Mouse (Mus musculus) CH12.LX (cell line): ENCODE measurements around the gene Pdcd1lg2. TPM values are rescaled to one million over a fixed set of nuclear protein-coding genes. Genes with fewer than 3 reads are reported as not detected.

Source experiments
- DNase-seq: peaks from one replicate; pipeline ENCODE4 v3.0.0-alpha.2; 2013; ENCODE audit errors: extremely low read depth
- H3K27ac ChIP-seq: 2 replicates; pipeline ENCODE4 v1.5.1; 2012; ENCODE audit warnings: low read depth, mild to moderate bottlenecking, control low read depth, moderate library complexity; ENCODE audit not compliant: insufficient read depth
- H3K27me3 ChIP-seq: replicated peaks from 2 replicates; pipeline ENCODE3; 2012; ENCODE audit warnings: inconsistent platforms
- H3K36me3 ChIP-seq, 2 experiments: replicated peaks in 1 of 2; 2 replicates each; pipeline versions ENCODE3 to v1.6.1; 2012; ENCODE audit warnings: inconsistent platforms in 1 of 2, low read length in 1 of 2, mild to moderate bottlenecking in 1 of 2, mixed read lengths in 1 of 2, moderate library complexity in 1 of 2; ENCODE audit not compliant: control insufficient read depth in 1 of 2, insufficient read depth in 1 of 2
- H3K4me1 ChIP-seq, 2 experiments: 2 replicates each; pipeline ENCODE4 v1.6.1; 2012; ENCODE audit warnings: inconsistent platforms in 1 of 2, moderate library complexity in 1 of 2; ENCODE audit not compliant: insufficient read depth in 2 of 2, control insufficient read depth in 1 of 2
- H3K4me2 ChIP-seq: 2 replicates; pipeline ENCODE4 v1.6.1; 2012; ENCODE audit warnings: low read depth, mild to moderate bottlenecking, control low read depth; ENCODE audit not compliant: poor library complexity, insufficient read depth, severe bottlenecking
- H3K4me3 ChIP-seq, 3 experiments: fragments of 150-350 bp in 1 of 3; sonication (generic) in 1 of 3; replicated peaks in 1 of 3; 2 replicates each; pipeline versions ENCODE3 to v1.5.1; 2011 to 2012; ENCODE audit warnings: low read depth in 2 of 3, low read length in 2 of 3, mild to moderate bottlenecking in 2 of 3, moderate library complexity in 2 of 3, control low read depth in 1 of 3, improper control_type of control experiment in 1 of 3, inconsistent platforms in 1 of 3, mixed read lengths in 1 of 3; ENCODE audit not compliant: poor library complexity in 1 of 3
- H3K79me2 ChIP-seq: replicated peaks from 2 replicates; pipeline ENCODE4 v1.6.1; 2012; ENCODE audit warnings: mild to moderate bottlenecking, moderate library complexity; ENCODE audit not compliant: control insufficient read depth, poor library complexity, insufficient read depth, severe bottlenecking; ENCODE audit errors: extremely low read depth
- H3K9ac ChIP-seq: 2 replicates; pipeline ENCODE4 v1.6.1; 2012; ENCODE audit warnings: low read depth, mild to moderate bottlenecking, control low read depth, moderate library complexity; ENCODE audit not compliant: insufficient read depth
- H3K9me3 ChIP-seq: replicated peaks from 2 replicates; pipeline ENCODE3; 2012; ENCODE audit warnings: low read length, inconsistent platforms, mixed read lengths
- BHLHE40 ChIP-seq: IDR thresholded peaks from 2 replicates; pipeline ENCODE4 v1.6.1; 2011; ENCODE audit warnings: mild to moderate bottlenecking, low read depth, low read length, improper control_type of control experiment
- CHD1 ChIP-seq: IDR thresholded peaks from 2 replicates; pipeline ENCODE4 v1.6.1; 2012; ENCODE audit warnings: low read depth, low read length, improper control_type of control experiment, inconsistent platforms
- CHD2 ChIP-seq: IDR thresholded peaks from 2 replicates; pipeline ENCODE4 v1.6.1; 2011; ENCODE audit warnings: low read length, improper control_type of control experiment
- ELF1 ChIP-seq: IDR thresholded peaks from 2 replicates; pipeline ENCODE4 v1.6.1; 2014; ENCODE audit warnings: low read depth, mild to moderate bottlenecking, inconsistent platforms, low read length, improper control_type of control experiment
- ETS1 ChIP-seq: conservative IDR thresholded peaks from 2 replicates; pipeline ENCODE4 v1.6.1; 2012; ENCODE audit warnings: low read depth, mild to moderate bottlenecking, inconsistent platforms, low read length, improper control_type of control experiment, moderate library complexity
- HCFC1 ChIP-seq: IDR thresholded peaks from 2 replicates; pipeline ENCODE4 v1.6.1; 2012; ENCODE audit warnings: low read depth, mild to moderate bottlenecking, inconsistent platforms, low read length, improper control_type of control experiment
- IRF4 ChIP-seq: IDR thresholded peaks from 2 replicates; pipeline ENCODE4 v1.6.1; 2014; ENCODE audit warnings: low read depth, mild to moderate bottlenecking, inconsistent platforms, low read length, improper control_type of control experiment
- JUND ChIP-seq: conservative IDR thresholded peaks from 2 replicates; pipeline ENCODE4 v1.6.1; 2011; ENCODE audit warnings: low read depth, low read length, improper control_type of control experiment
- KAT2A ChIP-seq: IDR thresholded peaks from 2 replicates; pipeline ENCODE4 v1.6.1; 2012; ENCODE audit warnings: low read length, improper control_type of control experiment, inconsistent platforms; ENCODE audit not compliant: insufficient replicate concordance
- MAZ ChIP-seq: IDR thresholded peaks from 2 replicates; pipeline ENCODE4 v1.6.1; 2012; ENCODE audit warnings: low read depth, mild to moderate bottlenecking, inconsistent platforms, low read length, improper control_type of control experiment, moderate library complexity
- MYC ChIP-seq: IDR thresholded peaks from 2 replicates; pipeline ENCODE4 v1.6.1; 2011; ENCODE audit warnings: low read depth, mild to moderate bottlenecking, improper control_type of control experiment, low read length
- NELFE ChIP-seq: IDR thresholded peaks from 2 replicates; pipeline ENCODE4 v1.6.1; 2011; ENCODE audit warnings: low read depth, low read length, improper control_type of control experiment
- PAX5 ChIP-seq: IDR thresholded peaks from 2 replicates; pipeline ENCODE4 v1.6.1; 2012; ENCODE audit warnings: low read length, inconsistent platforms, mixed read lengths
- RCOR1 ChIP-seq: conservative IDR thresholded peaks from 2 replicates; pipeline ENCODE4 v1.6.1; 2012; ENCODE audit warnings: low read depth, mild to moderate bottlenecking, inconsistent platforms, low read length, improper control_type of control experiment
- TBP ChIP-seq: conservative IDR thresholded peaks from 2 replicates; pipeline ENCODE4 v1.6.1; 2011; ENCODE audit warnings: low read depth, low read length, improper control_type of control experiment
- TCF12 ChIP-seq: IDR thresholded peaks from 2 replicates; pipeline ENCODE4 v1.6.1; 2014; ENCODE audit warnings: low read depth, mild to moderate bottlenecking, inconsistent platforms, low read length, improper control_type of control experiment
- UBTF ChIP-seq: IDR thresholded peaks from 2 replicates; pipeline ENCODE4 v1.6.1; 2012; ENCODE audit warnings: low read depth, mild to moderate bottlenecking, inconsistent platforms, low read length, improper control_type of control experiment, moderate library complexity
- USF1 ChIP-seq: IDR thresholded peaks from 2 replicates; pipeline ENCODE4 v1.6.1; 2014; ENCODE audit warnings: low read depth, mild to moderate bottlenecking, inconsistent platforms, low read length, improper control_type of control experiment
- ZC3H11A ChIP-seq: IDR thresholded peaks from 2 replicates; pipeline ENCODE4 v1.6.1; 2012; ENCODE audit warnings: low read depth, mild to moderate bottlenecking, inconsistent platforms, low read length, improper control_type of control experiment
- ZMIZ1 ChIP-seq: IDR thresholded peaks from 2 replicates; pipeline ENCODE4 v1.6.1; 2012; ENCODE audit warnings: low read depth, mild to moderate bottlenecking, inconsistent platforms, low read length, improper control_type of control experiment
- dilution Hi-C: fragments of 300-500 bp; cut with MboI; formaldehyde crosslinking; loops from 2 replicates; pipeline ENCODE4 v1.14.3; 2020; ENCODE audit warnings: low sequenced_read_pairs; ENCODE audit not compliant: extremely low pct_unique_long_range_greater_than_20kb, extremely low pct_ligation_motif_present
- in situ Hi-C: fragments of 300-500 bp; cut with MboI; formaldehyde crosslinking; loops from 3 replicates; pipeline ENCODE4 v1.14.3; 2019; ENCODE audit warnings: low sequenced_read_pairs, low pct_ligation_motif_present, low pct_unique_long_range_greater_than_20kb, mixed read lengths
- polyA plus RNA-seq: library from polyadenylated mRNA; unstranded; fragments of >175 nt; gene quantifications from 2 replicates; pipeline ENCODE4 v1.2.1, GENCODE M21; 2012; ENCODE audit warnings: low read depth; ENCODE audit not compliant: insufficient read length
- total RNA-seq, 2 experiments: library from RNA; depleted of rRNA; stranded (reverse); fragments of 300-350 nt in 1 of 2; fragments of >200 nt in 1 of 2; gene quantifications; 2 replicates each; pipeline ENCODE4 v1.2.3; 2012 to 2014

Gene Pdcd1lg2
- total and polyA plus RNA-seq, 3 experiments = 1.4 to 5.5 (median 1.7) TPM

DNA sequence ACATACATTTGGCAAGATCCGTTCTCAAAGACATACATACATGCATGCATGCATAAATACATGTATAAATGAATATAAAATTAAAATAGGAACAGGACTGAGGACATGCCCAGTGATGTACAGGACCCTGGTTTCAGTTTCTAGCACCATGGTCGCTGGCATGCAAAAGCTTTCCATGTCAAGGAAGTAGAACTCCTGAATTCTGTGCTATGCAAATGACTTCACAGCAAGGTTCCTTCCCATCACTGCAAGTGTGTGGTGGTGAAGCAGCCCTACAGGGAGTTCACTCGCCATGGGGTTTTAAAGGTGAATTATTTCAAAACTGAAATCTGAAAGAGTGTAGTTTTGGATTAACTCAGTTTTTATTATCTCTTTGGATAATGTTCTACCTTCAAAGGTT, 34.3 kb upstream of the Pdcd1lg2 start (continued):
- TF ChIP-seq PAX5 (no peak), CHD1 (no peak), ZMIZ1 (no peak), JUND (peak; percentile 59), TCF12 (0 out of 2 replicates have a peak, but pooled peaks have one; percentile 29), TBP (no peak), ZC3H11A (no peak), CHD2 (no peak), NELFE (no peak), IRF4 (peak; percentile 72), MAZ (no peak), KAT2A (no peak)

GRCm38 (mm10) chr19:29379839-29380603, 30.7 kb upstream of the Pdcd1lg2 start:
- Histone ChIP-seq H3K79me2 (peaks cover 5% of the 10 kb centered on the region), H3K9me3 (no peaks in the 10 kb centered on the region), H3K27ac (peak overlapping the region; percentile 39; the same call in 1 of the 2 replicates), H3K9ac (no peak overlapping the region), H3K36me3 (peaks cover 36 to 78% of the 10 kb centered on the region in 2 experiments), H3K4me1 (peaks cover 31 to 86% of the 10 kb centered on the region in 2 experiments), H3K4me3 (peak overlapping the region in 1 of 3 experiments; percentile 11), H3K27me3 (no peaks in the 10 kb centered on the region), H3K4me2 (peak overlapping the region; percentile 26)
- dilution Hi-C loops = no loop called here
- no peak for DNase-seq
- in situ Hi-C loops = no loop called here
- TF ChIP-seq ELF1 = no peak
- no peak for TF ChIP-seq RCOR1
- no peak for TF ChIP-seq IRF4
- no peak for TF ChIP-seq HCFC1
- TF ChIP-seq USF1 = no peak
- no peak for TF ChIP-seq UBTF
- TF ChIP-seq MAZ = no peak
- TF ChIP-seq BHLHE40 = no peak
- no peak for TF ChIP-seq KAT2A
- TF ChIP-seq CHD1 = no peak
- TF ChIP-seq ZMIZ1 = no peak
- no peak for TF ChIP-seq ETS1
- TF ChIP-seq PAX5 = no peak
- TF ChIP-seq MYC = no peak
